Mouse (Mus musculus) brain, embryonic 14.5 days (tissue): ENCODE results near the gene Ciart. TPM values are rescaled to one million over a fixed set of nuclear protein-coding genes. Genes with fewer than 3 reads are reported as not detected.
A peak's percentile ranks its signal among the peaks of the same experiment; 100 is the strongest.

ENCODE experiments used
- DNase-seq: peaks from one replicate; pipeline ENCODE4 v3.0.0-alpha.2; 2011; ENCODE audit warnings: low read depth
- CTCF ChIP-seq: fragments of 200-500 bp; IDR thresholded peaks from 2 replicates; pipeline ENCODE4 v1.5.1; 2012; ENCODE audit warnings: inconsistent platforms, mild to moderate bottlenecking, moderate library complexity, borderline replicate concordance; ENCODE audit not compliant: insufficient read depth, insufficient read length; ENCODE audit errors: extremely low read depth
- POLR2A ChIP-seq: fragments of 200-500 bp; IDR thresholded peaks from 2 replicates; pipeline ENCODE4 v1.6.1; 2012; ENCODE audit warnings: mild to moderate bottlenecking, inconsistent platforms, borderline replicate concordance; ENCODE audit not compliant: poor library complexity, insufficient read depth, insufficient read length, severe bottlenecking; ENCODE audit errors: extremely low read depth
- polyA plus RNA-seq: library from polyadenylated mRNA; depleted of rRNA; stranded (reverse); fragments of >200 nt; gene quantifications from 2 replicates; pipeline ENCODE4 v1.2.3, GENCODE M21; 2012; rRNA removed

Gene Ciart
- polyA plus RNA-seq, 1 experiment = 3.8 TPM

- TF ChIP-seq CTCF = no peak
- no peak for TF ChIP-seq POLR2A
- no peak for DNase-seq
Observed at GRCm38 (mm10) chr3:95850611-95851010, 31.4 kb downstream of the Ciart start.

GRCm38 (mm10) chr3:95842503-95843214 lies 39.4 kb downstream of the Ciart start:
- no peak for TF ChIP-seq POLR2A
- no peak for TF ChIP-seq CTCF
- DNase-seq = peak; percentile 5

- no peak for TF ChIP-seq CTCF
- TF ChIP-seq POLR2A = no peak
- no peak for DNase-seq
Observed at GRCm38 (mm10) chr3:95839250-95839649, 42.8 kb downstream of the Ciart start.

- no peak for DNase-seq
- TF ChIP-seq CTCF = no peak
- TF ChIP-seq POLR2A = no peak
Observed at GRCm38 (mm10) chr3:95829053-95829452, 53.0 kb downstream of the Ciart start.

Other genes with a start within 250 kb of the Ciart start
- 72.3 and 74.3 TPM in 2 replicates for gene Mcl1, start 223.5 kb downstream of the Ciart start, polyA plus RNA-seq
- 0.20 and 0.41 TPM in 2 replicates for gene Adamtsl4, start 194.3 kb downstream of the Ciart start, polyA plus RNA-seq
- 20.2 and 21.2 TPM in 2 replicates for gene Ecm1, start 142.7 kb downstream of the Ciart start, polyA plus RNA-seq
- 39.1 and 42.2 TPM in 2 replicates for gene Tars2, start 122.0 kb downstream of the Ciart start, polyA plus RNA-seq
- 22.8 and 31.4 TPM in 2 replicates for gene Rprd2, start 63.4 kb downstream of the Ciart start, polyA plus RNA-seq
- gene Prpf3, start 26.4 kb downstream of the Ciart start, polyA plus RNA-seq = 35.6 and 37.4 TPM in 2 replicates
- 148 and 152 TPM in 2 replicates for gene Mrps21, start 10.7 kb downstream of the Ciart start, polyA plus RNA-seq
- 11.4 and 12.1 TPM in 2 replicates for gene BC028528, start 9.8 kb upstream of the Ciart start, polyA plus RNA-seq
- 102 and 129 TPM in 2 replicates for gene Aph1a, start 11.7 kb upstream of the Ciart start, polyA plus RNA-seq
- gene Car14, start 22.4 kb upstream of the Ciart start, polyA plus RNA-seq = 8.6 and 9.4 TPM in 2 replicates
- 98.6 and 107 TPM in 2 replicates for gene Anp32e, start 47.0 kb upstream of the Ciart start, polyA plus RNA-seq
- 180 and 199 TPM in 2 replicates for gene Plekho1, start 113.8 kb upstream of the Ciart start, polyA plus RNA-seq
- 30.8 and 31.3 TPM in 2 replicates for gene Vps45, start 176.2 kb upstream of the Ciart start, polyA plus RNA-seq
- gene Otud7b, start 222.3 kb upstream of the Ciart start, polyA plus RNA-seq = 7.0 and 8.6 TPM in 2 replicates